Mouse (Mus musculus) liver, postnatal 0 days (tissue): Measurements from ENCODE around the gene Ctnnal1.

ENCODE experiments used
- CTCF ChIP-seq: sonication (generic); IDR thresholded peaks from 2 replicates; pipeline ENCODE4 v1.5.1; 2016; ENCODE audit warnings: antibody characterized with exemption, low read depth
- EP300 ChIP-seq: IDR thresholded peaks from 2 replicates; pipeline ENCODE4 v1.6.1; 2016; ENCODE audit warnings: antibody characterized with exemption, low read depth, mild to moderate bottlenecking

DNA sequence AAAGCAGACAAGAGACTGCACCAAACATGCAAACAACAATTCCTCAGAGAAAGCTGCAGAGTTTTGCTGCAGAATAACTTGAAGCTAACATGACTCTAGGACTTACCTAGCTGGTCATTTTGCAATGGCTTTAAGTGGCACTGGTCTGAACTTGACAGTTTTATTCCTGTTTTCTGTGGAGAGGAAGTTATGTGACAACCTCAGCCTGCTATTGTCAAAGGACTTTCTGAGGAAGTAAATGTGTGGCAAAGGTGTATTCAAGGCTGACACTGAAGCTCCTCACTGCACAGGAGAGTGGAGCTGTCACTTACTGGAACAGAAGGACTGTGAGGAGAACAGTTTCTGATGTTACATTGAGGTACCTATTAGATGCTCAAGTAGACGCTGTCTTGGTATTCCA, 49.8 kb upstream of the Ctnnal1 start:
- TF ChIP-seq CTCF (no peak), EP300 (no peak)
